9 mouse cellular contexts compared by ENCODE assay signal in the genomic region with DNA sequence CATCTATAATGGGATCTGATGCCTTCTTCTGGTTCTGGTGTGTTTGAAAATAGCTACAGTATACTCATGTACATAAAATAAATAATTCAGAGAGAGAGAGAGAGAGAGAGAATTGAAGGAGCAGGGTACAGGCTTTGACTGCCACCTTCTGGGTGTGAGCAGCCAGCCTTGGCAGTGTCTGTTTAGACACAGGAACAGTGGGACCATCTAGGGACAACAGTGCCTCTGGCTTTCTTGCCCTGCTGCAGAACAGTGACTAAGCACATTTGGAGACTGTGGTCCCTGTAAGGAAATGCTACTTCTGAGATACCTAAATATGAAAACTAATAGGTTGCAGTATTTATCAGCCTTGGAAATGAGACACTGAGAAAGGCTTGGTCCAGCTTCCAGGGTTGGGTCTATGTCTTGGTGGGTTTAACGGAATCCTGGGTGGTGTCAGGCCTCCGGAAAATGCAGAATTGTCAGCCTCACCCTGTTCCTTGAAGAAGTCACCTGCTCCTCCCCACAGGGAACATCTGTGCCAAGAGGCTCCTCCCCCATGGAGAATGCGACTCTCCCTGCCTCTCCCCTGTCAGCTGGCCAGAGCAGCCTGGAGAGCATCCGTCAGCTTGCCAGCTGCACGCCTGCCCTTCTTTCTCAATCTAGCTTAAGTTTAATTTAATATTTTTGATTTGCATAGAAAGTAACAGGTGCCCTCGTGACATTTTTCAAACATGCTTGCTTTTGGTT. TPM values are rescaled to one million over a fixed set of nuclear protein-coding genes. Genes with fewer than 3 reads are reported as not detected.
A peak's percentile ranks its signal among the peaks of the same experiment; 100 is the strongest.
DNase-seq lines count a peak whose midpoint lies in the region; ATAC-seq and TF ChIP-seq lines count a peak whose summit lies in the region.
"Had no signal": no experiment of that assay in that cellular context is flagged by ENCODE, and none has a peak within 500 bp of the region (broad histone marks: within the 10 kb centered on the region; RNA-seq: fewer than 3 reads in every experiment).

No protein-coding gene starts in this region.

- 37% methylated on average over 6 of the region's 6 CpGs for WGBS in heart, embryonic 11.5 days (ENCODE audit: insufficient replicate concordance)
- 46% methylated on average over 6 of the region's 6 CpGs for WGBS in forebrain, embryonic 14.5 days

- intact Hi-C loops in left cerebral cortex, postnatal 25 days (cut with DNase I) = no loop called here

- peaks cover 33% of the 10 kb centered on the region for H3K4me1 ChIP-seq in heart, embryonic 11.5 days (ENCODE audit: control insufficient read depth, insufficient read depth, low read length)
- H3K4me1 ChIP-seq in forebrain, embryonic 14.5 days (ENCODE audit: control insufficient read depth, insufficient read depth, low read length) = 0 out of 2 replicates have a peak, but pooled peaks cover 8% of the 10 kb centered on the region

- ATAC-seq in heart, embryonic 11.5 days (replicated peaks; ENCODE audit: insufficient number of reproducible peaks, low FRiP score, low TSS enrichment) = no peak; the same call in 1 of the 2 replicates
- no peak for ATAC-seq in forebrain, embryonic 14.5 days

- H3K9me3 ChIP-seq in heart, embryonic 11.5 days (replicated peaks; ENCODE audit: control insufficient read depth, low read length) = no peaks in the 10 kb centered on the region
- no peaks in the 10 kb centered on the region for H3K9me3 ChIP-seq in forebrain, embryonic 14.5 days (replicated peaks; ENCODE audit: control insufficient read depth, low read length)

- no peak overlapping the region for H3K27ac ChIP-seq in layer of hippocampus, adult 2 months
- peak overlapping the region; percentile 83 for H3K27ac ChIP-seq in heart, embryonic 11.5 days (ENCODE audit: low read depth, low read length)
- no peak overlapping the region for H3K27ac ChIP-seq in forebrain, embryonic 14.5 days (ENCODE audit: low read depth, low read length)

- no peak overlapping the region for H3K4me3 ChIP-seq in layer of hippocampus, adult 2 months
- no peak overlapping the region for H3K4me3 ChIP-seq in heart, embryonic 11.5 days (ENCODE audit: low read depth, low read length)
- no peak overlapping the region for H3K4me3 ChIP-seq in forebrain, embryonic 14.5 days (ENCODE audit: low read depth, low read length)

- H3K36me3 ChIP-seq in heart, embryonic 11.5 days (ENCODE audit: control insufficient read depth, insufficient read depth, low read length) = no peaks in the 10 kb centered on the region
- H3K36me3 ChIP-seq in forebrain, embryonic 14.5 days (ENCODE audit: control insufficient read depth, insufficient read depth, low read length) = no peaks in the 10 kb centered on the region

- peak; percentile 62 for TF ChIP-seq CTCF in layer of hippocampus, adult 2 months (conservative IDR thresholded peaks at IDR 0.05)

- DNase-seq in layer of hippocampus, adult 2 months (ENCODE audit: low spot score in 2 of 2) = no peak
- no peak for DNase-seq in layer of hippocampus, adult 18-20 months (ENCODE audit: low spot score in 2 of 2)
- DNase-seq in adipocyte (ENCODE audit: low spot score) = peak; percentile 86
- peak; percentile 59 for DNase-seq in lung, postnatal 36 days
- no peak for DNase-seq in frontal cortex, postnatal 36 days (ENCODE audit: low spot score in 2 of 2)
- no peak for DNase-seq in left cerebral cortex, postnatal 25 days (ENCODE audit: low spot score in 2 of 2)
- DNase-seq in forebrain, embryonic 14.5 days (ENCODE audit: low spot score) = no peak
- DNase-seq: right cerebral cortex, postnatal 14 days had no signal

- no peaks in the 10 kb centered on the region for H3K27me3 ChIP-seq in heart, embryonic 11.5 days (ENCODE audit: control insufficient read depth, insufficient read depth, low read length)
- H3K27me3 ChIP-seq in forebrain, embryonic 14.5 days (replicated peaks; ENCODE audit: control insufficient read depth, insufficient read depth, low read length) = no peaks in the 10 kb centered on the region

- peak overlapping the region; percentile 22 for H3K4me2 ChIP-seq in heart, embryonic 11.5 days
- no peak overlapping the region for H3K4me2 ChIP-seq in forebrain, embryonic 14.5 days (ENCODE audit: low read length)

- no peak overlapping the region for H3K9ac ChIP-seq in heart, embryonic 11.5 days (ENCODE audit: low read depth, low read length)
- H3K9ac ChIP-seq in forebrain, embryonic 14.5 days (ENCODE audit: low read length) = no peak overlapping the region

RNA-seq across cellular contexts. Expression of gene Grtp1, which starts 8.4 kb away (rescaled TPM):
- total RNA-seq in layer of hippocampus, adult 2 months (2021) = 1 to 10 TPM; 4.0 to 4.1 TPM
- total RNA-seq in layer of hippocampus, adult 18-20 months (2021) = 1 to 10 TPM; 3.6 to 3.7 TPM
- polyA plus RNA-seq in heart, embryonic 11.5 days (2014; fragmentation: Nextera tagmentation; extraction: Ambion mirVana) = 28.2 and 30.6 TPM in 2 replicates
- total RNA-seq in left cerebral cortex, postnatal 25 days (2021) = 1 to 10 TPM; 4.0 to 4.9 TPM
- 25.8 and 27.6 TPM in 2 replicates for polyA plus RNA-seq in forebrain, embryonic 14.5 days (2014; fragmentation: Nextera tagmentation; extraction: Ambion mirVana)

RNA-seq across cellular contexts. Expression of gene Adprhl1, which starts 45.2 kb away (rescaled TPM):
- total RNA-seq in layer of hippocampus, adult 2 months (2021) = 1 to 10 TPM in 1 of 2 experiments, under 1 TPM in 1; 0.67 to 1.1 TPM
- total RNA-seq in layer of hippocampus, adult 18-20 months (2021) = 1 to 10 TPM in 1 of 2 experiments, under 1 TPM in 1; 0.74 to 1.8 TPM
- 132 and 142 TPM in 2 replicates for polyA plus RNA-seq in heart, embryonic 11.5 days (2014; fragmentation: Nextera tagmentation; extraction: Ambion mirVana)
- 1 to 10 TPM in 1 of 2 experiments, under 1 TPM in 1; 0.60 to 1.4 TPM for total RNA-seq in left cerebral cortex, postnatal 25 days (2021)
- polyA plus RNA-seq in forebrain, embryonic 14.5 days (2014; fragmentation: Nextera tagmentation; extraction: Ambion mirVana) = not detected in 2 replicates

RNA-seq across cellular contexts. Expression of gene Lamp1, which starts 49.8 kb away (rescaled TPM):
- total RNA-seq in layer of hippocampus, adult 2 months (2021) = 100 to 1,000 TPM; 241 to 248 TPM
- 100 to 1,000 TPM; 275 to 276 TPM for total RNA-seq in layer of hippocampus, adult 18-20 months (2021)
- 334 and 393 TPM in 2 replicates for polyA plus RNA-seq in heart, embryonic 11.5 days (2014; fragmentation: Nextera tagmentation; extraction: Ambion mirVana)
- 100 to 1,000 TPM; 285 to 291 TPM for total RNA-seq in left cerebral cortex, postnatal 25 days (2021)
- 267 and 274 TPM in 2 replicates for polyA plus RNA-seq in forebrain, embryonic 14.5 days (2014; fragmentation: Nextera tagmentation; extraction: Ambion mirVana)

Comparison
In these comparisons a context has a peak if more than half of its experiments do, and no peak if none do; other contexts are left out.
1. DNase-seq: peak in adipocyte (single experiment) and lung, postnatal 36 days (single experiment); none in layer of hippocampus, adult 2 months (0 of 2), layer of hippocampus, adult 18-20 months (0 of 2), frontal cortex, postnatal 36 days (0 of 2), left cerebral cortex, postnatal 25 days (0 of 2) and forebrain, embryonic 14.5 days (single experiment).